Mouse (Mus musculus) MEL (cell line): ENCODE measurements around the gene Tph2. TPM values are rescaled to one million over a fixed set of nuclear protein-coding genes. Genes with fewer than 3 reads are reported as not detected.

Experiments
- DNase-seq: peaks from one replicate; pipeline ENCODE4 v3.0.0; 2011; ENCODE audit warnings: low read depth, low spot score
- H3K27ac ChIP-seq: 2 replicates; pipeline ENCODE4 v1.5.1; 2012; ENCODE audit warnings: low read depth, mild to moderate bottlenecking, control low read depth, low read length, moderate library complexity; ENCODE audit not compliant: control insufficient read depth
- H3K27me3 ChIP-seq, 2 experiments: fragments of 150-350 bp in 1 of 2; sonication (generic) in 1 of 2; 2 replicates each; pipeline ENCODE4 v1.6.1; 2012; ENCODE audit warnings: low read length in 2 of 2, mild to moderate bottlenecking in 2 of 2, improper control_type of control experiment in 1 of 2, moderate library complexity in 1 of 2; ENCODE audit not compliant: insufficient read depth in 2 of 2, control insufficient read depth in 1 of 2
- H3K36me3 ChIP-seq, 2 experiments: 2 replicates each; pipeline ENCODE4 v1.6.1; 2012 to 2014; ENCODE audit warnings: low read length in 2 of 2, improper control_type of control experiment in 1 of 2, inconsistent platforms in 1 of 2, mild to moderate bottlenecking in 1 of 2; ENCODE audit not compliant: insufficient read depth in 2 of 2, control insufficient read depth in 1 of 2
- H3K4me1 ChIP-seq, 2 experiments: fragments of 150-350 bp in 1 of 2; sonication (generic) in 1 of 2; 2 replicates each; pipeline ENCODE4 v1.6.1; 2012; ENCODE audit warnings: low read length in 2 of 2, improper control_type of control experiment in 1 of 2, mild to moderate bottlenecking in 1 of 2; ENCODE audit not compliant: insufficient read depth in 2 of 2, control insufficient read depth in 1 of 2
- H3K4me3 ChIP-seq, 2 experiments: fragments of 150-350 bp in 1 of 2; sonication (generic) in 1 of 2; 2 replicates each; pipeline ENCODE4 v1.5.1; 2012; ENCODE audit warnings: low read depth in 2 of 2, low read length in 2 of 2, mild to moderate bottlenecking in 2 of 2, moderate library complexity in 2 of 2, control low read depth in 1 of 2, improper control_type of control experiment in 1 of 2; ENCODE audit not compliant: control insufficient read depth in 1 of 2, insufficient read depth in 1 of 2
- H3K79me2 ChIP-seq: 2 replicates; pipeline ENCODE4 v1.6.1; 2012; ENCODE audit warnings: mild to moderate bottlenecking, low read length, moderate library complexity; ENCODE audit not compliant: control insufficient read depth, poor library complexity, insufficient read depth
- H3K9ac ChIP-seq: 2 replicates; pipeline ENCODE4 v1.6.1; 2012; ENCODE audit warnings: low read depth, mild to moderate bottlenecking, control low read depth, low read length, moderate library complexity; ENCODE audit not compliant: control insufficient read depth, poor library complexity, severe bottlenecking
- H3K9me3 ChIP-seq: fragments of 150-350 bp; sonication (generic); replicated peaks from 2 replicates; pipeline ENCODE4 v1.6.1; 2012; ENCODE audit warnings: mild to moderate bottlenecking, low read length, improper control_type of control experiment, moderate library complexity; ENCODE audit not compliant: insufficient read depth
- BHLHE40 ChIP-seq: IDR thresholded peaks from 2 replicates; pipeline ENCODE4 v1.6.1; 2012; ENCODE audit warnings: low read depth, mild to moderate bottlenecking, inconsistent platforms, low read length, improper control_type of control experiment, borderline replicate concordance
- CHD1 ChIP-seq: IDR thresholded peaks from 2 replicates; pipeline ENCODE4 v1.6.1; 2012; ENCODE audit warnings: low read depth, mild to moderate bottlenecking, inconsistent platforms, low read length, improper control_type of control experiment
- ELF1 ChIP-seq: IDR thresholded peaks from 2 replicates; pipeline ENCODE4 v1.6.1; 2014; ENCODE audit warnings: low read depth, mild to moderate bottlenecking, inconsistent platforms, low read length, improper control_type of control experiment, moderate library complexity
- ETS1 ChIP-seq: IDR thresholded peaks from 2 replicates; pipeline ENCODE4 v1.6.1; 2012; ENCODE audit warnings: low read depth, mild to moderate bottlenecking, inconsistent platforms, low read length, improper control_type of control experiment, moderate library complexity
- JUND ChIP-seq: IDR thresholded peaks from 2 replicates; pipeline ENCODE4 v1.6.1; 2011; ENCODE audit warnings: low read depth, mild to moderate bottlenecking, improper control_type of control experiment, low read length
- MAZ ChIP-seq: IDR thresholded peaks from 2 replicates; pipeline ENCODE4 v1.6.1; 2012; ENCODE audit warnings: low read depth, mild to moderate bottlenecking, inconsistent platforms, low read length, improper control_type of control experiment
- MEF2A ChIP-seq: IDR thresholded peaks from 2 replicates; pipeline ENCODE4 v1.6.1; 2014; ENCODE audit warnings: low read depth, mild to moderate bottlenecking, inconsistent platforms, low read length, improper control_type of control experiment; ENCODE audit not compliant: poor library complexity, insufficient replicate concordance, severe bottlenecking; ENCODE audit errors: extremely low read depth
- MXI1 ChIP-seq: IDR thresholded peaks from 2 replicates; pipeline ENCODE4 v1.6.1; 2011; ENCODE audit warnings: mild to moderate bottlenecking, low read depth, low read length, improper control_type of control experiment
- MYC ChIP-seq: IDR thresholded peaks from 2 replicates; pipeline ENCODE4 v1.6.1; 2011; ENCODE audit warnings: low read depth, mild to moderate bottlenecking, low read length, improper control_type of control experiment, moderate library complexity
- NELFE ChIP-seq: IDR thresholded peaks from 2 replicates; pipeline ENCODE4 v1.6.1; 2011; ENCODE audit warnings: low read depth, low read length, improper control_type of control experiment
- POLR2A ChIP-seq, 2 experiments: IDR thresholded peaks; 2 replicates each; pipeline ENCODE4 v1.6.1; 2011 to 2012; ENCODE audit warnings: low read length in 2 of 2, mild to moderate bottlenecking in 2 of 2, control low read depth in 1 of 2, improper control_type of control experiment in 1 of 2, low read depth in 1 of 2, moderate library complexity in 1 of 2; ENCODE audit not compliant: control insufficient read depth in 1 of 2, insufficient read depth in 1 of 2, poor library complexity in 1 of 2
- POLR2AphosphoS2 ChIP-seq: IDR thresholded peaks from 2 replicates; pipeline ENCODE4 v1.6.1; 2011; ENCODE audit warnings: low read length, improper control_type of control experiment
- POLR2AphosphoS5 ChIP-seq: IDR thresholded peaks from 2 replicates; pipeline ENCODE4 v1.6.1; 2012; ENCODE audit warnings: low read depth, borderline replicate concordance, mild to moderate bottlenecking, inconsistent platforms, low read length, moderate library complexity, mixed read lengths
- RCOR1 ChIP-seq: IDR thresholded peaks from 2 replicates; pipeline ENCODE4 v1.6.1; 2012; ENCODE audit warnings: low read depth, mild to moderate bottlenecking, inconsistent platforms, low read length, improper control_type of control experiment
- TBP ChIP-seq: IDR thresholded peaks from 2 replicates; pipeline ENCODE4 v1.8.0; 2011; ENCODE audit warnings: low read depth, low read length, improper control_type of control experiment
- TCF12 ChIP-seq: IDR thresholded peaks from 2 replicates; pipeline ENCODE4 v1.6.1; 2014; ENCODE audit warnings: low read depth, mild to moderate bottlenecking, inconsistent platforms, low read length, improper control_type of control experiment, moderate library complexity
- UBTF ChIP-seq: IDR thresholded peaks from 2 replicates; pipeline ENCODE4 v1.6.1; 2012; ENCODE audit warnings: low read depth, mild to moderate bottlenecking, inconsistent platforms, low read length, improper control_type of control experiment, moderate library complexity, borderline replicate concordance; ENCODE audit not compliant: insufficient read depth
- USF1 ChIP-seq: IDR thresholded peaks from 2 replicates; pipeline ENCODE4 v1.6.1; 2014; ENCODE audit warnings: low read depth, mild to moderate bottlenecking, inconsistent platforms, low read length, improper control_type of control experiment, moderate library complexity
- USF2 ChIP-seq, 2 experiments: IDR thresholded peaks; 2 replicates each; pipeline ENCODE4 v1.6.1; 2011 to 2012; ENCODE audit warnings: improper control_type of control experiment in 2 of 2, low read length in 2 of 2, borderline replicate concordance in 1 of 2, inconsistent platforms in 1 of 2, low read depth in 1 of 2, mild to moderate bottlenecking in 1 of 2; ENCODE audit not compliant: insufficient read depth in 1 of 2
- ZNF384 ChIP-seq: IDR thresholded peaks from 2 replicates; pipeline ENCODE4 v1.6.1; 2012; ENCODE audit warnings: low read depth, mild to moderate bottlenecking, inconsistent platforms, low read length, improper control_type of control experiment
- polyA plus RNA-seq, 2 experiments: library from polyadenylated mRNA; stranded (reverse) in 1 of 2; unstranded in 1 of 2; fragments of >175 nt in 1 of 2; fragments of >200 nt in 1 of 2; gene quantifications; 2 replicates each; pipeline versions ENCODE4 v1.2.1 to v1.2.4; 2012; ENCODE audit warnings: low replicate concordance in 2 of 2, low read depth in 1 of 2; ENCODE audit not compliant: insufficient read length in 2 of 2, insufficient read depth in 1 of 2, missing spikeins in 1 of 2
- total RNA-seq: library from RNA; depleted of rRNA; stranded (reverse); fragments of 300-350 nt; gene quantifications from 2 replicates; pipeline ENCODE4 v1.2.3, GENCODE M21; 2012

Gene Tph2
- total and polyA plus RNA-seq, 3 experiments = not detected

- no peak overlapping the region for H3K4me3 ChIP-seq
- no peak overlapping the region for H3K27ac ChIP-seq
- DNase-seq = no peak
- no peaks in the 10 kb centered on the region for H3K79me2 ChIP-seq
- H3K27me3 ChIP-seq = no peaks in the 10 kb centered on the region
- no peaks in the 10 kb centered on the region for H3K36me3 ChIP-seq
- no peak overlapping the region for H3K9ac ChIP-seq
- H3K9me3 ChIP-seq = no peaks in the 10 kb centered on the region
- no peaks in the 10 kb centered on the region for H3K4me1 ChIP-seq
- TF ChIP-seq MXI1 (no peak), POLR2AphosphoS2 (no peak), ELF1 (no peak), NELFE (no peak), MEF2A (no peak), USF2 (IDR thresholded peaks at IDR 0.05; ENCODE audit: borderline replicate concordance in 1 of 2, insufficient read depth in 1 of 2, low read depth in 1 of 2, low read length in 2 of 2) (no peak), MYC (no peak), UBTF (no peak), POLR2AphosphoS5 (no peak), ZNF384 (no peak), TCF12 (no peak), MAZ (no peak), TBP (no peak), ETS1 (no peak)
Observed at GRCm38 (mm10) chr10:115096191-115096590, 88.6 kb downstream of the Tph2 start.

- H3K9me3 ChIP-seq = no peaks in the 10 kb centered on the region
- DNase-seq = no peak
- H3K4me3 ChIP-seq = no peak overlapping the region
- H3K79me2 ChIP-seq = no peaks in the 10 kb centered on the region
- no peak overlapping the region for H3K27ac ChIP-seq
- TF ChIP-seq BHLHE40 (no peak), MEF2A (no peak), POLR2A (IDR thresholded peaks at IDR 0.05; ENCODE audit: control insufficient read depth in 1 of 2, insufficient read depth in 1 of 2, low read depth in 1 of 2, low read length in 2 of 2, poor library complexity in 1 of 2) (no peak), MYC (no peak), CHD1 (no peak), USF1 (no peak), RCOR1 (no peak), JUND (no peak)
- H3K9ac ChIP-seq = no peak overlapping the region
- no peaks in the 10 kb centered on the region for H3K27me3 ChIP-seq
- H3K4me1 ChIP-seq = no peaks in the 10 kb centered on the region
- no peaks in the 10 kb centered on the region for H3K36me3 ChIP-seq
Observed at GRCm38 (mm10) chr10:115078232-115078631, 106.6 kb downstream of the Tph2 start.
